In the genomic region with DNA sequence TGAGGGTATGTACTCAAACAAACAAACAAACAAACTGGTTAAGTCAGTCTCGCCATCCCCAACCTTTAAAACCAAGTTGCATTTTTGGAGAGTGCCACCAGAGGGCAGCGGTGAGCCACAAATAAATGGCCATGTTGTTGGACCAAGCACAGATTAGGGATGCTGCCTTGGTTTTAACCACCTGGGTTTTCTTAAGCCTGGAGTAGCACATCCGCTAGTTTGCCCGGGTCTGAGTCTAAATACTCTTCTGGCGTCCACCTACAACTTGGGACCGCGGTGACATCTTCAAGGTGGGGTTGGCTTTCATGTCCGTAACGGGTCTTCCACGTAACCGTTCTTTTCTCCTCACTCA, we compare ENCODE assay signal across 10 mouse cellular contexts. TPM values are rescaled to one million over a fixed set of nuclear protein-coding genes. Genes with fewer than 3 reads are reported as not detected.
DNase-seq lines count a peak whose midpoint lies in the region; ATAC-seq and TF ChIP-seq lines count a peak whose summit lies in the region.
"Had no signal": no experiment of that assay in that cellular context is flagged by ENCODE, and none has a peak within 500 bp of the region (broad histone marks: within the 10 kb centered on the region; RNA-seq: fewer than 3 reads in every experiment).

No protein-coding gene starts in this region.

- H3K4me3 ChIP-seq in kidney, embryonic 15.5 days (replicated peaks): no peak overlapping the region
- H3K4me3 ChIP-seq in embryonic fibroblast, embryonic 13.5 days (ENCODE audit: insufficient read depth, low read length): no peak overlapping the region
- no peak overlapping the region for H3K4me3 ChIP-seq in limb, embryonic 14.5 days (replicated peaks; ENCODE audit: low read length)
- no peak overlapping the region for H3K4me3 ChIP-seq in neural tube, embryonic 11.5 days (ENCODE audit: low read depth, low read length)
- H3K4me3 ChIP-seq: embryonic facial prominence, embryonic 15.5 days had no signal

- 0 out of 2 replicates have a peak, but pooled peaks cover 4% of the 10 kb centered on the region for H3K27me3 ChIP-seq in kidney, embryonic 15.5 days
- no peaks in the 10 kb centered on the region for H3K27me3 ChIP-seq in limb, embryonic 14.5 days (ENCODE audit: control insufficient read depth, insufficient read depth, low read length)
- H3K27me3 ChIP-seq in neural tube, embryonic 11.5 days (ENCODE audit: control insufficient read depth, insufficient read depth, low read length): no peaks in the 10 kb centered on the region
- H3K27me3 ChIP-seq: embryonic facial prominence, embryonic 15.5 days had no signal

- WGBS in kidney, embryonic 15.5 days: 40% methylated on average over 11 of the region's 11 CpGs
- 45% methylated on average over 11 of the region's 11 CpGs for WGBS in limb, embryonic 14.5 days
- 40% methylated on average over 11 of the region's 11 CpGs for WGBS in neural tube, embryonic 11.5 days

- no peak for ATAC-seq in kidney, embryonic 15.5 days (replicated peaks; ENCODE audit: low FRiP score)
- ATAC-seq in limb, embryonic 14.5 days (ENCODE audit: low FRiP score, low read depth): peak; percentile 58; the same call in 1 of the 2 replicates
- peak; percentile 31; the same call in 1 of the 2 replicates for ATAC-seq in neural tube, embryonic 11.5 days (ENCODE audit: insufficient read depth, low FRiP score, low TSS enrichment)

- no peak overlapping the region for H3K27ac ChIP-seq in kidney, embryonic 15.5 days
- H3K27ac ChIP-seq in embryonic fibroblast, embryonic 13.5 days (ENCODE audit: insufficient read depth, low read length): no peak overlapping the region
- H3K27ac ChIP-seq in limb, embryonic 14.5 days (replicated peaks; ENCODE audit: low read depth, low read length): no peak overlapping the region
- no peak overlapping the region for H3K27ac ChIP-seq in neural tube, embryonic 11.5 days (ENCODE audit: low read depth, low read length)
- H3K27ac ChIP-seq: embryonic facial prominence, embryonic 15.5 days had no signal

- no peaks in the 10 kb centered on the region for H3K4me1 ChIP-seq in kidney, embryonic 15.5 days
- no peaks in the 10 kb centered on the region for H3K4me1 ChIP-seq in embryonic fibroblast, embryonic 13.5 days (ENCODE audit: control insufficient read depth, insufficient read depth, low read length)
- no peaks in the 10 kb centered on the region for H3K4me1 ChIP-seq in limb, embryonic 14.5 days (ENCODE audit: control insufficient read depth, insufficient read depth, low read length)
- H3K4me1 ChIP-seq in neural tube, embryonic 11.5 days (ENCODE audit: control insufficient read depth, insufficient read depth, low read length): no peaks in the 10 kb centered on the region
- H3K4me1 ChIP-seq: embryonic facial prominence, embryonic 15.5 days had no signal

- no peaks in the 10 kb centered on the region for H3K9me3 ChIP-seq in kidney, embryonic 15.5 days (replicated peaks)
- H3K9me3 ChIP-seq in limb, embryonic 14.5 days (ENCODE audit: control insufficient read depth, low read length): no peaks in the 10 kb centered on the region
- H3K9me3 ChIP-seq in neural tube, embryonic 11.5 days (ENCODE audit: control insufficient read depth, low read length): no peaks in the 10 kb centered on the region
- H3K9me3 ChIP-seq: embryonic facial prominence, embryonic 15.5 days had no signal

- no peak overlapping the region for H3K4me2 ChIP-seq in kidney, embryonic 15.5 days
- H3K4me2 ChIP-seq in limb, embryonic 14.5 days (replicated peaks; ENCODE audit: low read depth, low read length, severe bottlenecking): no peak overlapping the region
- H3K4me2 ChIP-seq in neural tube, embryonic 11.5 days (ENCODE audit: low read depth): no peak overlapping the region
- H3K4me2 ChIP-seq: embryonic facial prominence, embryonic 15.5 days had no signal

- no peak overlapping the region for H3K9ac ChIP-seq in kidney, embryonic 15.5 days
- no peak overlapping the region for H3K9ac ChIP-seq in limb, embryonic 14.5 days (ENCODE audit: low read depth, low read length, severe bottlenecking)
- no peak overlapping the region for H3K9ac ChIP-seq in neural tube, embryonic 11.5 days (ENCODE audit: low read length)
- H3K9ac ChIP-seq: embryonic facial prominence, embryonic 15.5 days had no signal

- TF ChIP-seq CTCF in embryonic fibroblast, embryonic 13.5 days (IDR thresholded peaks at IDR 0.05; ENCODE audit: borderline replicate concordance, insufficient read depth, low read length): peak; percentile 65; the same call in 1 of the 2 replicates

- DNase-seq in kidney, adult 11 months: peak; percentile 12
- peak; percentile 32 to 38 for DNase-seq in adrenal gland, postnatal 4 days (ENCODE audit: low spot score in 2 of 2)
- peak; percentile 79 for DNase-seq in induced T-regulatory cell, adult 2 months (ENCODE audit: low read depth)
- DNase-seq in limb, embryonic 14.5 days (ENCODE audit: low spot score): peak; percentile 72
- DNase-seq in neural tube, embryonic 11.5 days (ENCODE audit: low spot score): peak; percentile 83
- DNase-seq in thymus, postnatal 25 days: peak; percentile 43

- no peaks in the 10 kb centered on the region for H3K36me3 ChIP-seq in kidney, embryonic 15.5 days
- no peaks in the 10 kb centered on the region for H3K36me3 ChIP-seq in limb, embryonic 14.5 days (ENCODE audit: control insufficient read depth, insufficient read depth, low read length)
- no peaks in the 10 kb centered on the region for H3K36me3 ChIP-seq in neural tube, embryonic 11.5 days (ENCODE audit: control insufficient read depth, insufficient read depth, low read length)
- H3K36me3 ChIP-seq: embryonic facial prominence, embryonic 15.5 days had no signal

- TF ChIP-seq POLR2A in embryonic fibroblast, embryonic 13.5 days (IDR thresholded peaks at IDR 0.05; ENCODE audit: low read depth, low read length): no peak
- TF ChIP-seq POLR2A in limb, embryonic 14.5 days (IDR thresholded peaks at IDR 0.05; ENCODE audit: borderline replicate concordance, extremely low read depth, insufficient read depth, insufficient read length): no peak

RNA-seq across cellular contexts. Expression of a gene that starts 34.7 kb away (rescaled TPM):
- polyA plus RNA-seq in kidney, embryonic 15.5 days (2015; fragmentation: Nextera tagmentation; extraction: Ambion mirVana): 11.4 and 16.9 TPM in 2 replicates
- total RNA-seq in adrenal gland, postnatal 4 days (2021): 10 to 100 TPM in 1 of 2 experiments, 1 to 10 TPM in 1; 3.2 to 28.8 TPM
- not detected in 2 replicates for polyA plus RNA-seq in embryonic fibroblast, embryonic 13.5 days (2011; ENCODE audit: insufficient read length, low read depth, missing spikeins)
- polyA plus RNA-seq in limb, embryonic 14.5 days (2012; rRNA removed): 112 and 192 TPM in 2 replicates
- 145 and 205 TPM in 2 replicates for polyA plus RNA-seq in limb, embryonic 14.5 days (2014; fragmentation: Nextera tagmentation; extraction: Ambion mirVana)
- polyA plus RNA-seq in neural tube, embryonic 11.5 days (2014; fragmentation: Nextera tagmentation; extraction: Ambion mirVana): 29.9 and 32.0 TPM in 2 replicates
- total RNA-seq: neutrophil, adult 5-6 weeks had no signal

RNA-seq across cellular contexts. Expression of a gene that starts 58.0 kb away (rescaled TPM):
- polyA plus RNA-seq in kidney, embryonic 15.5 days (2015; fragmentation: Nextera tagmentation; extraction: Ambion mirVana): 0.03 TPM in 1 of 2 replicates, not detected in the other
- total RNA-seq in adrenal gland, postnatal 4 days (2021): 10 to 100 TPM in 1 of 2 experiments, 1 to 10 TPM in 1; 6.4 to 35.1 TPM
- 0.08 and 0.12 TPM in 2 replicates for polyA plus RNA-seq in embryonic fibroblast, embryonic 13.5 days (2011; ENCODE audit: insufficient read length, low read depth, missing spikeins)
- 0.12 and 0.16 TPM in 2 replicates for polyA plus RNA-seq in limb, embryonic 14.5 days (2012; rRNA removed)
- 0.30 and 0.39 TPM in 2 replicates for polyA plus RNA-seq in limb, embryonic 14.5 days (2014; fragmentation: Nextera tagmentation; extraction: Ambion mirVana)
- 0.04 TPM in 1 of 2 replicates, not detected in the other for polyA plus RNA-seq in neural tube, embryonic 11.5 days (2014; fragmentation: Nextera tagmentation; extraction: Ambion mirVana)
- total RNA-seq: neutrophil, adult 5-6 weeks had no signal

Comparison
In these comparisons a context has a peak if more than half of its experiments do, and no peak if none do; other contexts are left out.
1. DNase-seq: peak in every context shown above with its lines; median percentile 83 in neural tube, embryonic 11.5 days; 79 in induced T-regulatory cell, adult 2 months; 72 in limb, embryonic 14.5 days; 43 in thymus, postnatal 25 days; 35 in adrenal gland, postnatal 4 days; 12 in kidney, adult 11 months.
2. RNA of a gene that starts 34.7 kb away (polyA plus RNA-seq): 112 to 205 TPM in limb, embryonic 14.5 days, 29.9 to 32.0 TPM in neural tube, embryonic 11.5 days and 11.4 to 16.9 TPM in kidney, embryonic 15.5 days; not detected in embryonic fibroblast, embryonic 13.5 days; every median in the first group is over 10 times any median in the second.